Mouse (Mus musculus) liver, postnatal 0 days (tissue): ENCODE data around the gene Ppp1r14d.

Experiments used
- CTCF ChIP-seq: sonication (generic); IDR thresholded peaks from 2 replicates; pipeline ENCODE4 v1.5.1; 2016; ENCODE audit warnings: antibody characterized with exemption, low read depth
- EP300 ChIP-seq: IDR thresholded peaks from 2 replicates; pipeline ENCODE4 v1.6.1; 2016; ENCODE audit warnings: antibody characterized with exemption, low read depth, mild to moderate bottlenecking

DNA sequence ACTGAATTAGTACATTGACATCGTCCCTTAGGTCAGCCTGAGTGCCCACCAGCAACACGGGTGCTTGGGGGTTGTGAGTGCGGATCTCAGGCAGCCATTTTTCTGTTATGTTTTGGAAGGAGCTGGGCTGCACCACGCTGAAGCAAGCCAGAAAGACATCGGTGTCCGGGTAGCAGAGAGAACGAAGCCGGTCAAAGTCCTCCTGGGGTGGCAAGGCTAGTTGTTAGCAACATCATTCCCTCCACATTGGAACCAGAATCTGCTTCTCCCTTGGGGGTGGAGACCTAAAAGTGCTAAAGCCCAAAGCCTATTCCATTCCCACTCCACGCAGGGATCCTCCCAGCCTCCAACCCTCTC lies 40.6 kb upstream of the Ppp1r14d start:
- no peak for TF ChIP-seq CTCF
- TF ChIP-seq EP300, result no peak
